Mouse (Mus musculus): ENCODE results near the gene 1700024G13Rik.
A peak's percentile ranks its signal among the peaks of the same experiment; 100 is the strongest.
"Not testable (repeated sequence)": the region's sequence is repeated elsewhere in the genome, so short reads cannot be mapped to it uniquely, and the experiment has no call there.

Gene 1700024G13Rik

DNA sequence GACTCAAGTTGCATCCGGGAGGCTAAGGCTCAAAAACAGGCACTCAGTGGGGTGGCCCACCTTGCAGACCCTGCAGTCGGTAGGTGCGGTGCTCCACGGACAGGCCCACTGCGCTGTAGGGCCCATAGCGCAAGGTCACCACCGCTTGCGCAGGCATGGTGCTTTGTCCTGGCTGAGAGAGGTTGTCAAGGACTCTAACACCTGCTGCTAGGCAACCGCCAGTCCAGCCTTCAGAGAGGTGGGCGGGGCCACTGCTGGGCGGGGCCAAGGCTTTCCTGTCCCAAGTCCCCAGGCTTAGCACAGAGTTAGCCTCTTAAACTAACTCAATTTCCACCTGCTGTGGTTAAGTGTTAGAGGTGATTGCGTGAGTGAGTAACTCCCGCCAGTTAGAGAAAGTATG, at the start of gene 1700024G13Rik:
Gene 1700024G13Rik (minus strand): TSS at position 196 of the 400 bp plus-strand sequence.
- DNase-seq (ENCODE audit: low spot score in 2 of 2): no peak

DNA sequence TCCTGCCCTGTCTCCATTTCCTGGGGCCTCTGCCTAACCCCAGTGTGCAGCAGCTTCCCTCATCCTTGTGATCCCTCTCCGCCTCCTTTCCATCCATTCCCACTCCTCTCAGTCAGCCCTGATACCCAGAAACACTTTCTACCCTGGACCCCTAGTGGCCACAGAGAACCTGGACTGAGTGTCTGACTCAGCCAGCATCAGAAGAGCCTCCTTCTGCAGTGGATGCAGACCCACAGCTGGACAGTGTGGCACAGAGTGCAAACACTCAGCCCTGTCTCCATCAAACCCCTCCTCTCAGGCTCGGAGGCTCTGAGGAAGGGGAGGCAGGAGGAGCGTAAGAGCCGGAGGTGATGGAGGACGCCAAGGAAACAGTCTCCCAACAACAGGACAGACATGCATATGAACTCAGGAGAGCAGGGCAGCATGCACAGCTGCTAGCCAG, 49.2 kb upstream of the 1700024G13Rik start:
- no peak for DNase-seq (ENCODE audit: low spot score in 2 of 2)

DNA sequence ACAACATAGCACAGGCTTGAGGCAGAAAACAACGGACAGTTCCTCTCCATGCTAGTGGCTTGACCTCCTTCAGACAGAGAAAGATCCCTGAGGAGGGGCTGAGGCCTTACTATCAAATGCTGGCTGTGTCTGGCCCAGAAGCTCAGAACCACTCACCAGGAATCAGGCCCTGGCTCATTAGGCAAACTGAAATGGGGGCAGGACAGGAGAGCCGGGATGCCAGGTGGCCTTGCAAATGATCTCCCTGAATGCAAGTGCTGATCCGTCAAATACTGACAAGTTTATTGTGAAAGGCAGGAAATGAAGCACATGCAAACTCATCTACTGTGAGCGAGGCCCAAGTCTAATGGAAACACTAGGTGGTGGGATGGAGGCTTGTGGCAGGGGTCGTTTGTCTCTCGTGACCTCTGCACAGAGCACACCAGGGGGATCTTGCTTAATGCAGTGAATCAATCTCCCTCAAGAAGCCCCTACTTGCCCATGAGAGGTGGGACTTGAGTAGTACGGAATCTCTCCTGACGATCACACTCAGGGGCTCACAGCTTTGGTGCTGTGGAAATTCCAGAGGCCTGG, 40.9 kb upstream of the 1700024G13Rik start:
- no peak for DNase-seq (ENCODE audit: low spot score in 2 of 2)

DNA sequence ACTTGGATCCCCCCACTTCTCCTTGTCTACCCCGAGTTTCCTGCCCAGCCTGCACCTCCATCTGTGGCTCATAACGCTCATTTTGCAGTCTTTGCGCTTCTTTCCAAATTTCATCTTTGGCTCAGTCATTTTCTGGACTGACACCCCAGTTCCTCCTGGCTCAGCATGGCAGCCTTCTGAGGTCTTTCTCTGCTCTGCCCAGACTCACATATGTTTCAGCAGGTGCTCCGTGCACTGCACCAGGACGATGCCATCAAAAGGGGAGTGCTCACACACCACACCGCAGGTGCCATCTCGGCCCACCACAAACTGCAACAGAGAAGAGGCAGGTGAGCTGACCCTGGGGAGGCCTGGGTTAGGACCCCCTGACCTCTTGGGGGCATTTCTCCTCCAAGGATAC, 35.8 kb upstream of the 1700024G13Rik start:
- peak in 1 of 2 experiments; percentile 4 for DNase-seq (ENCODE audit: low spot score in 2 of 2)

DNA sequence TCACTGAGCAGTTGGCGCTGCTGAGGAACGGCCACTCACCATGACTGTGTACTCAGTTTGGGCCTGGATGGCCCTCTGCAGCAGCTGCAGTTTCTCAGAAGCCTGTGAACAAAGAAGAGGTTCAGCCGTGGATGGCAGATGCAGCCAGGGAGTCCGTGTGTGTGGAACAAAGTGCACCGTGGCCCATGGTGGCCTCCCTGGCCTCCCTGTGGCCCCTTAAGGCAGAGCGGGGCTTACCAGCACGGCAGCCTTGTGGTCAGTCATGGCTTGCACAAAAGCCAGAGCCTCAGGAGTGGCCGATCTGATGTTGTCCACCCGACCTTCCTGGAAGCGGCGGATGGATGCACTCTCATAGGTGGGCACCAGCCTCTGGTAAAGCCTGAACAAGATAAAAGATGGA, 30.6 kb upstream of the 1700024G13Rik start:
- no peak for DNase-seq (ENCODE audit: low spot score in 2 of 2)

GRCm38 (mm10) chr14:32412075-32412474, 23.9 kb upstream of the 1700024G13Rik start:
- DNase-seq (ENCODE audit: low spot score in 2 of 2): no peak

GRCm38 (mm10) chr14:32410084-32410483, 21.9 kb upstream of the 1700024G13Rik start:
- DNase-seq (ENCODE audit: low spot score in 2 of 2): no peak

GRCm38 (mm10) chr14:32405399-32405798, 17.2 kb upstream of the 1700024G13Rik start:
- not testable (repeated sequence) for DNase-seq (ENCODE audit: low spot score in 2 of 2)

GRCm38 (mm10) chr14:32381619-32382018, 6.6 kb downstream of the 1700024G13Rik start:
- DNase-seq (ENCODE audit: low spot score in 2 of 2): no peak

- no peak for DNase-seq (ENCODE audit: low spot score in 2 of 2)
Measured at GRCm38 (mm10) chr14:32381066-32381465, 7.1 kb downstream of the 1700024G13Rik start.

GRCm38 (mm10) chr14:32380099-32380480, 8.1 kb downstream of the 1700024G13Rik start:
- no peak for DNase-seq (ENCODE audit: low spot score in 2 of 2)

GRCm38 (mm10) chr14:32379395-32380098, 8.6 kb downstream of the 1700024G13Rik start:
- no peak for DNase-seq (ENCODE audit: low spot score in 2 of 2)

GRCm38 (mm10) chr14:32372510-32372909, 15.7 kb downstream of the 1700024G13Rik start:
- DNase-seq (ENCODE audit: low spot score in 2 of 2): no peak

DNA sequence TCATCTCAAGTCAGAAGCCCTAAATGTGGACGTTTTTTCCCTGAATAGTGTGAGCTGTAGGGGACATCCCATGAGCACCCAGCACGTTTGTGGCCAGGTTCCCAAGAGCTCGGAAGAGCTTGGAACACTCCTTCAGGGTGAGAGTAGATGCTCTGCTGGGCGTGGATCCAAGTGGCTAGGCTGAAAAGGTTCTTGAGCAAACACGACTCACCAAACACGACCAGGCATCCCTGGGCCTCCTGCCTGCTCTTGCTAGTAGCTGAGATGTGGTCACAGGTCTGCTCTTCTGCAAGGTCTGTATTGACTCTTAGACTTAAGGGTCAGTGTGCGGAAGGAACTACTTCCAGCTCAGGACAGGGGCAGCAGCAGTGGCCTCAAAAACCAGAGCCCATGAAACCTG, 18.4 kb downstream of the 1700024G13Rik start:
- no peak for DNase-seq (ENCODE audit: low spot score in 2 of 2)

DNA sequence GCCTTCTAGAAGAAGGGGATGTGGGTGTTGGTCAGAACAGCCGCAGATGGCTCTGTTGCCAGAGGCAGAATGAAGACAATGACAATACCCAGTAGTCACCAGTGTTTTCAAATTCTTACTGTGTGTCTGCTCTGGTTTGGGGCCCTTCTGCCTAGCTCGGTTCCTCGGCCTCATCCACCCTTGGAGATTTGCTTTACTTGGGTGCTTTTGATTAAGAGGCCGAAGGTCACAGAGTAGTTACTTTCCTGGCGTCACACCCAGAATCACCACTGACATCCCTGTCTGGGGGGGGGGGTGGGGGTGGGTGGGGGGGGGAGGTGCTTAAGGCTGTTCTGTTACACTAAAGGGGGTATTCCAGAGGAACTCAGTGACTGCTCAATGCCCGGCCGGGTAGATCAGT, 23.8 kb downstream of the 1700024G13Rik start:
- DNase-seq (ENCODE audit: low spot score in 2 of 2): no peak

DNA sequence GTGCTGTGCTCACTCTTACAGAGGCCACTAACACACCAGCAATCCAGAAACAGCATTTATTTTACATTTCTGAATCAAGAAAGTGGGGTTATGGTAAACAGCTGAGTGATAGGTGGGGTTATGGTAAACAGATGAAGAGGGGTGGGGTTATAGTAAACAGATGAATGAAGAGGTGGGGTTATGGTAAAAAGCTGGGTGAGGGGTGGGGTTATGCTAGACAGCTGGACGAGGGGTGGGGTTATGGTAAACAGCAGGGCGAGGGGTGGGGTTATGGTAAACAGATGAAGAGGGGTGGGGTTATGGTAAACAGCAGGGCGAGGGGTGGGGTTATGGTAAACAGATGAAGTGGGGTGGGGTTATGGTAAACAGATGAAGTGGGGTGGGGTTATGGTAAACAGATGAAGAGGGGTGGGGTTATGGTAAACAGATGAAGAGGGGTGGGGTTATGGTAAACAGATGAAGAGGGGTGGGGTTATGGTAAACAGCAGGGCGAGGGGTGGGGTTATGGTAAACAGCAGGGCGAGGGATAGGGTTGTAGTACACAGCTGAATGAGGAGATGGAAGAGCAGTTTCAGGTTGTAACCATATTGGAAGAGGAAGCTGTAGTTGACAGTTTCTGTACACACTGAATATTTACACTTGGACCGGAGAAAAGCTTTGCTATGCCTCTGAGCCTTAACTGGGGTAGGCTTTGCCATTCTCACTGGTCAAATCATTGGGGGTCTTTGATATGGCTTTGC, 36.8 kb downstream of the 1700024G13Rik start:
- not testable (repeated sequence) for DNase-seq (ENCODE audit: low spot score in 2 of 2)

DNA sequence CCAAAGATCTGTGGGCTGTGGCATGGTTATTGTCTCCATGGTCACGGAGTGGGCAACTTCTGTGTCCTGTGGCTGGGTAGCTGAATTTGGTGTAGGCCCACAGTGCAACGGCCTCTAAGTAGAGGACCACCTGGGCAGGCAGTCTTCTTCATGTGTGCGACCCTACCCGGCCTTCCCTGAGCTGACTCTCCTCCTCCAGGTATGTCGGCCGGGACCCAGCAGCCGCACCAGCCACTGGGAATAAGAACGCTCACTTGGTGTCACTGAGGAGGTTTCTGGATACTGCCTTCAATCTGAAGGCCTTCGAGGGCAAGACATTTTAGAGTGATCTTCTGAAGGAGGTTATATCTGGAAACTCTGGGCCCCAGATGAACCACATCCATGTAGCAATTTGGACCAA, 40.9 kb downstream of the 1700024G13Rik start:
- no peak for DNase-seq (ENCODE audit: low spot score in 2 of 2)

- no peak for DNase-seq (ENCODE audit: low spot score in 2 of 2)
Measured at GRCm38 (mm10) chr14:32344694-32345093, 43.5 kb downstream of the 1700024G13Rik start.

DNA sequence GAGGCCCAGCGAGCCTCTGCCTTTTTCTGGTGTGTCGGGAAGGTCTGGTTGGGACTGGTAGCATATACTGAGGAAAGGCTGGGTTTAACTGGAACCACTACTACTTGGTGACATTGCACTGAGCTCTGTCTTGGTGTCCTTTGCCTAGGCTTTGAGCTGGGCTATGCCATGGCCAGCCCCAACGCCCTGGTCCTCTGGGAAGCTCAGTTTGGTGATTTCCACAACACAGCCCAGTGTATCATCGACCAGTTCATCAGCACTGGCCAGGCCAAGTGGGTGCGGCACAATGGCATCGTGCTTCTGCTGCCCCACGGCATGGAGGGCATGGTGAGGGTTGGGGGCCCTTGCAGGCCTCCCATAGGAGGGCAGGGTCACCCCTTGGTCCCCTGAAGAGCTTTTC, 44.0 kb downstream of the 1700024G13Rik start:
- no peak for DNase-seq (ENCODE audit: low spot score in 2 of 2)

GRCm38 (mm10) chr14:32341823-32342222, 46.4 kb downstream of the 1700024G13Rik start:
- no peak for DNase-seq (ENCODE audit: low spot score in 2 of 2)

- DNase-seq (ENCODE audit: low spot score in 2 of 2): no peak
Measured at GRCm38 (mm10) chr14:32336547-32336946, 51.6 kb downstream of the 1700024G13Rik start.

DNA sequence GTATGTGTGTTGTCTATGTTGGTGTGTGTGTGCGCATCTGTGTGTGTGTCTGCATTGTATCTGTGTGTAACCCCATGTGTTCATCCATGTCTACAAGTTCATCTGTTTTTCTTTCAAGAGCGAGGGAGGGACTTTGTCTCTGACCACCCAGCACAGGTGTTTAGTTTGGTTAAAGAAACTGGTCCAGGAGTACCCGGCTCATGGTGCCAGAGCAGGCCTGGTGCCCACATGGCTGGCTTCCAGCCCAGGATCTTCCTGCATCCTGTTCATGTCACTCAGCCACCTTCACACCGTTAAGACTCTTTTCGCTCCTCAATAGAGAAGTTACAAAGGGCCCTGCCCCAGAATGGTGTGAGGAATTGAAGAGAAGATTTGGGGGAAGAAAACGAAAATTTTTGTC, 52.2 kb downstream of the 1700024G13Rik start:
- DNase-seq (ENCODE audit: low spot score in 2 of 2): no peak
